Mouse (Mus musculus): ENCODE measurements around the gene Rbfox1. TPM values are rescaled to one million over a fixed set of nuclear protein-coding genes. Genes with fewer than 3 reads are reported as not detected.

Gene Rbfox1
- total RNA-seq, 2 experiments from 2014 or later = 0.96 to 1.5 TPM

GRCm38 (mm10) chr16:6648753-6649152, 763.6 kb downstream of the Rbfox1 start:
- no peak for DNase-seq (ENCODE audit: low spot score in 2 of 2)

DNA sequence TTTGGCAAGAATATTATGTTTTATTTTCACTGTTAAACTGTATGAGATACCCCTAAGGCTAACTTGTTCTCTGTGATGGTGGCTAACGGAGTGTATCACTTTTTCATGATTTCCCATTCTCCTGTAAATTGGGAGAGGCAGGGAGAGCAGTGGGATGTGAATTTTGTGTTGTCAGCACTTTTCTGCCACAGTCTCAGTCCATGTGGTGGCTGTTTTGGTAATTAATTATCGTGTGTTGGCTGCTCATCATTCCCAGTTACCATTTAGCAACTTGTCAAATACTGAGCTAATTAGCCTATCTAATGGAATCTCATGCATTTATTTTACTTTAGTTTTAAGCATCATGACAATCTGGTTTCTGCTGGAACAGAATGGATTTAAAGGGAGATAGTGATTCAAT, 773.4 kb downstream of the Rbfox1 start:
- DNase-seq (ENCODE audit: low spot score in 2 of 2) = no peak

GRCm38 (mm10) chr16:6686076-6686757, 801.1 kb downstream of the Rbfox1 start:
- DNase-seq (ENCODE audit: low spot score in 2 of 2) = no peak

DNA sequence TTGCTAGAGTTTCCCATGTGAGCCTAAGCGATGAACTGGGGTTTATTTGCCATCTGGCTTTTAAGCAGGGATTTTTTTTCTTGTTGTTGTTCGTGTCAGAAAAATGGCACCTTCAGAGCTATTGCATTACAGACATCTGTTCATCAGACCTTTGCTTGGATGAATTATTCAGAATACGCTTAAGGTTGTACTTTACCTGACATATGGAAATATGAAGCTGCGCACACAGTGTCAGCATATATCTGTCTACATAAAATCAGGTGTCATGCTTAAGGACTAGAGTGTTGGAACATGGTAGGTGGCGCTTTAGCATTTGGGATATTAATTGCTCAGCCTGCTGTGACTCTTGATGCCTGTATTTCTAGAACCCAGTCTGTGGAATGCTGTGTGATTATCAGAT, 819.7 kb downstream of the Rbfox1 start:
- no peak for DNase-seq (ENCODE audit: low spot score in 2 of 2)

GRCm38 (mm10) chr16:6712341-6712740, 827.2 kb downstream of the Rbfox1 start:
- DNase-seq (ENCODE audit: low spot score in 2 of 2) = no peak

- DNase-seq (ENCODE audit: low spot score in 2 of 2) = no peak
Measured at GRCm38 (mm10) chr16:6715245-6715644, 830.1 kb downstream of the Rbfox1 start.

GRCm38 (mm10) chr16:6716214-6716911, 831.2 kb downstream of the Rbfox1 start:
- peak in 1 of 2 experiments; percentile 25 for DNase-seq (ENCODE audit: low spot score in 2 of 2)

DNA sequence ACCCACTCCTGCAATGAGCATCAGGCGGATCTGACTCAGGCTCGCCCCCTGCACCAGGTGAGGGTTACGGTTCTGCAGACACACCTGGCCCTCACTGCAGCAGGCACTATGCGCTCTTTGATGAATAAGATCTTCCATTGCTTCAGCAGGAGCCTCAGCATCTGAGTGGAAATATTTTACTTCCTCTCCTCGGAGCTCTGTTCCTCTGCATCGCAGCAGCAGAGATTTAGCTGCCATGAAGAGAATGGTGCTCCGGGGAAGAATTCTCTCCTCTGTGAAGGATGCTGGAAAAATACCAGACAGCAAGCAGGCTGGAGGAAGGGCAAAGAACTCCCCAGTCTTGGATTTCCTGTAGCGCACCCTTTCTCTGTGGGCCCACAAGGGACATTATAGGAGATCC, 833.9 kb downstream of the Rbfox1 start:
- DNase-seq (ENCODE audit: low spot score in 2 of 2) = no peak

- no peak for DNase-seq (ENCODE audit: low spot score in 2 of 2)
Measured at GRCm38 (mm10) chr16:6732646-6733045, 847.5 kb downstream of the Rbfox1 start.

- no peak for DNase-seq (ENCODE audit: low spot score in 2 of 2)
Measured at GRCm38 (mm10) chr16:6733427-6733826, 848.3 kb downstream of the Rbfox1 start.

GRCm38 (mm10) chr16:6736566-6736965, 851.4 kb downstream of the Rbfox1 start:
- no peak for DNase-seq (ENCODE audit: low spot score in 2 of 2)

- no peak for DNase-seq (ENCODE audit: low spot score in 2 of 2)
Measured at GRCm38 (mm10) chr16:6736998-6737397, 851.8 kb downstream of the Rbfox1 start.

- no peak for DNase-seq (ENCODE audit: low spot score in 2 of 2)
Measured at GRCm38 (mm10) chr16:6746116-6746515, 861.0 kb downstream of the Rbfox1 start.

DNA sequence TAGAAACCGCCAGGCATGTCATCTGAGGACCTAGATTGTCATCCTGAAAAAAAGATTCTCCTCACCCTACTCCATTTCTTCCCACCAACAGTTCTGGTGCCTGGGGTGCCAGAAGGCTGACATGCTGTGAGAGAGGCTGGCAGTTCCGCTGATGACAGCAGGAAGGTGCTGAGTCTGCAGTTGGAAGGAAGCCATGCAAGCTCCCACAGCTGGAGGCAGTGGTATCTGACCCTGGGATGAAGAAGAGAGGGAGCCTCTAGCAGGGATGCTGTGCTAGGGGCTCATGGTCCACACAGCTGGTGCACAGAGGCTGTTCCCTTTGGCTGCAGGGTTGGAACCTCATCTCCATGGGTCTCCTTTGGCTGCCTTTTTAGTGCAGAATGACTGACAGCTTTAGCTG, 865.3 kb downstream of the Rbfox1 start:
- no peak for DNase-seq (ENCODE audit: low spot score in 2 of 2)

DNA sequence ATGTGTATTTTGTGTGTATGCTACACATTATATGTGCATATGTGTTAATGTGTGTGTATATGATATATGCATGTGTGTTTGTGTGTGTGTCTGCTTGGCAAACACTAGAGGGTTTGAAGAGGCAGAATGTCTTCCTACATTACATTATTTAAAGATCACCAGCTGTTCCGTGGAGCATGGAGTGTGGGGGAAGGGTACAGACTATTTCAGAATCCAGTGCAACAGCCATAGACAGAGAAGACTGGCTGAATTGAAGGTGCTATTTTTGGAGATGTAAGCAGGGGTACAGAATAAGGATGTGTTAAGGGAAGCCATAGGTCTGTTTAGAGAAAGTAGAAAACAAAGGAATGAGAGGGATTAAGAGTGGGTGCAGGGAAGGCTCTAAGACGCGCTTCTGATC, 869.7 kb downstream of the Rbfox1 start:
- DNase-seq (ENCODE audit: low spot score in 2 of 2) = no peak

- DNase-seq (ENCODE audit: low spot score in 2 of 2) = no peak
Measured at GRCm38 (mm10) chr16:6769495-6770237, 884.5 kb downstream of the Rbfox1 start.

DNA sequence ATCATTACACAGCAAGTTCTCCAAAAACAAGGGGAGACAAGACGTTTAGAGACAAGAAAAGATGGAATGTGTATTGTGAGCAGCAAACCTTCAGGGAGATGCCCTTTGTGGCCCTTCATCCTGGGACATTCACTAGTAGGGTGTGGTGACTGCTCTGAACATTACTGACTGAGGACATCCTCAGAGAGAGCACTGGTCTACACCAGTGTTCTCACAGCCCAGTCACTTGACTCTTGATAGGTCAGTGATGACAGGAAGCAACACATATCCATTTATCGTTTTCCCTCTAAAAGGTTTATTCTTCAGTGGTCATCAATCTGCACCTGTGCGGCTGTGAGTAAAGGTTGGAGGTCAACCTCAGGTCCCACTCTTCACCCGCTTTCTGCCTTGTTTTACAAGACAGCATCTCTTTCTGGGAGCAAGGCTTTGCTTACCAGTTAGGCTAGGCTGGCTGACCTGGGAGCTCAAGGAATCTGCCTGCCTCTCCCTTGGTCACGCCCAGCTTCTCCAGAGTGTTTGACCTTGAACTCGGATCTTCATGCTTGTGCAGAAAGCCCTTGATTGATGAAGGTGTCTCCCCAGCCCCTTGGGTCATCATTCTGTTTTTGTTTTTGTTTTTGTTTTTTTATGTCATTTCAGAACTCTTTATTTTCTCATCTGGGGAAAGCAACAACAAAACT, 892.5 kb downstream of the Rbfox1 start:
- no peak for DNase-seq (ENCODE audit: low spot score in 2 of 2)

GRCm38 (mm10) chr16:6784144-6784543, 899.0 kb downstream of the Rbfox1 start:
- no peak for DNase-seq (ENCODE audit: low spot score in 2 of 2)

GRCm38 (mm10) chr16:6785026-6785425, 899.9 kb downstream of the Rbfox1 start:
- DNase-seq (ENCODE audit: low spot score in 2 of 2) = no peak

- DNase-seq (ENCODE audit: low spot score in 2 of 2) = peak in 1 of 2 experiments; percentile 3
Measured at GRCm38 (mm10) chr16:6791218-6791617, 906.1 kb downstream of the Rbfox1 start.

GRCm38 (mm10) chr16:6791655-6792054, 906.5 kb downstream of the Rbfox1 start:
- peak; percentile 26 to 36 for DNase-seq (ENCODE audit: low spot score in 2 of 2)
